Mouse (Mus musculus): ENCODE results near the gene Eed. TPM values are rescaled to one million over a fixed set of nuclear protein-coding genes. Genes with fewer than 3 reads are reported as not detected.

Eed gene
- total RNA-seq, 2 experiments from 2014 or later: 30.6 to 37.8 TPM

- DNase-seq: no peak
These were observed 774 bp upstream of the Eed start for GRCm38 (mm10) chr7:89981557-89981956.

- no peak for DNase-seq
These were observed 674 bp downstream of the Eed start for GRCm38 (mm10) chr7:89980133-89980484.

GRCm38 (mm10) chr7:89979432-89980130 is 1.2 kb downstream of the Eed start:
- DNase-seq: no peak

- DNase-seq: no peak
These were observed 4.0 kb downstream of the Eed start for GRCm38 (mm10) chr7:89976796-89977195.

GRCm38 (mm10) chr7:89975571-89975970 is 5.2 kb downstream of the Eed start:
- no peak for DNase-seq

GRCm38 (mm10) chr7:89967235-89967634 is 13.5 kb downstream of the Eed start:
- no peak for DNase-seq

GRCm38 (mm10) chr7:89966771-89967170 is 14.0 kb downstream of the Eed start:
- no peak for DNase-seq

GRCm38 (mm10) chr7:89963135-89963534 is 17.6 kb downstream of the Eed start:
- DNase-seq: no peak

GRCm38 (mm10) chr7:89957300-89957699 is 23.5 kb downstream of the Eed start:
- no peak for DNase-seq

GRCm38 (mm10) chr7:89954261-89954660 is 26.5 kb downstream of the Eed start:
- no peak for DNase-seq

- DNase-seq: no peak
These were observed 31.4 kb downstream of the Eed start for GRCm38 (mm10) chr7:89949403-89949802.

- peak; percentile 27 for DNase-seq
These were observed 32.8 kb downstream of the Eed start for GRCm38 (mm10) chr7:89948026-89948425.

GRCm38 (mm10) chr7:89940571-89941463 is 40.0 kb downstream of the Eed start, which contains the start of gene Hikeshi:
Hikeshi (minus strand) TSS chr7:89941204.
- peak; percentile 88 for DNase-seq

- DNase-seq: no peak
These were observed 41.1 kb downstream of the Eed start for GRCm38 (mm10) chr7:89939497-89940353.

GRCm38 (mm10) chr7:89923441-89924180 is 57.2 kb downstream of the Eed start:
- DNase-seq: no peak

- DNase-seq: no peak
These were observed 63.0 kb downstream of the Eed start for GRCm38 (mm10) chr7:89917776-89918175.

GRCm38 (mm10) chr7:89916711-89917110 is 64.1 kb downstream of the Eed start:
- no peak for DNase-seq

- no peak for DNase-seq
These were observed 67.2 kb downstream of the Eed start for GRCm38 (mm10) chr7:89913432-89914158.

- DNase-seq: no peak
These were observed 68.4 kb downstream of the Eed start for GRCm38 (mm10) chr7:89912356-89912755.

- no peak for DNase-seq
These were observed 71.1 kb downstream of the Eed start for GRCm38 (mm10) chr7:89909711-89910110.

All from gastrocnemius, postnatal 10 days (tissue).